Mouse (Mus musculus): ENCODE data around the gene Nsun7.

Gene Nsun7

GRCm38 (mm10) chr5:66326395-66326794 is 66.7 kb downstream of the Nsun7 start:
- in situ Hi-C loops (cut with MboI; ENCODE audit: unreplicated experiment in 2 of 2): no loop called here

- in situ Hi-C loops (cut with MboI; ENCODE audit: unreplicated experiment in 2 of 2): no loop called here
Measured at GRCm38 (mm10) chr5:66327949-66328726, 68.4 kb downstream of the Nsun7 start.

- in situ Hi-C loops (cut with MboI; ENCODE audit: unreplicated experiment in 2 of 2): no loop called here
Measured at GRCm38 (mm10) chr5:66328766-66329165, 69.1 kb downstream of the Nsun7 start.

DNA sequence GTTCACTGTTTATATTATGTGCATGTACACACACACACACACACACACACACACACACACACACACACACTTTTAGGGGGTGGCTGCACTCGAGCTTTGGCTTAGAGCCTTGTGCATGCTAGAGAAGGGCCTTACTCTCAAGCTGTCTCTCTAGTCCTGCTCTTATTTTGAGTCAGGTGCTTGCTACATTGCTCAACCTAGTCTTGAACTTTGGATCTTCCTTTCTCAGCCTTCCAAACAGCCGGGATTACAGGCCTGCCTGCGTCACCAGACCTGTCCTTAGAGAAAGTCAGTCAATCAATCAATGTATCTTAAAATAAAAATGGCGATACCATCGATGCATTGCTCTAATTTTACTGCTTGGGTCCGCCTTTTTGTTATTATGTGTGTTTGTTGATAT is 71.1 kb downstream of the Nsun7 start:
- in situ Hi-C loops (cut with MboI; ENCODE audit: unreplicated experiment in 2 of 2): no loop called here

GRCm38 (mm10) chr5:66337025-66337968 is 77.6 kb downstream of the Nsun7 start:
- in situ Hi-C loops (cut with MboI; ENCODE audit: unreplicated experiment in 2 of 2): no loop called here

- in situ Hi-C loops (cut with MboI; ENCODE audit: unreplicated experiment in 2 of 2): no loop called here
Measured at GRCm38 (mm10) chr5:66337969-66338345, 78.3 kb downstream of the Nsun7 start.

DNA sequence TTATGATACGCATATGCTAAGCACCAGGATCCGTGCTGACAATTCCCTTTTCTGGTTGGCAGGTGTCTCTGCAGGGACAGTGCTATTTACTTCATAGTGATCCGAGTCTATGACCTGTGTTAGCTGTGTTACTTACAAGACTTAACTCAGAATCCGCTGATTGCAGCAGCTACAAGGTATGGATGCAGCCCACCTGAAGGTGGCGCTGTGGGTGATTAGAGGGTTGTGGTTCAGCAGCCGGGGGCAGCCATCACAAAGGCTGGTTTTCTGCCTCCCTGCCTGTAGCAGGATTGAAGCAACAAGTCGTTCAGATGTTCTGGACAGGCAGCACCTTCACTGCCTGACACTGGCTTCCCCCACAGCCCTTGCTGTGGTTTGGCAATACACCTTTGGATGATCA is 78.9 kb downstream of the Nsun7 start:
- in situ Hi-C loops (cut with MboI; ENCODE audit: unreplicated experiment in 2 of 2): no loop called here

DNA sequence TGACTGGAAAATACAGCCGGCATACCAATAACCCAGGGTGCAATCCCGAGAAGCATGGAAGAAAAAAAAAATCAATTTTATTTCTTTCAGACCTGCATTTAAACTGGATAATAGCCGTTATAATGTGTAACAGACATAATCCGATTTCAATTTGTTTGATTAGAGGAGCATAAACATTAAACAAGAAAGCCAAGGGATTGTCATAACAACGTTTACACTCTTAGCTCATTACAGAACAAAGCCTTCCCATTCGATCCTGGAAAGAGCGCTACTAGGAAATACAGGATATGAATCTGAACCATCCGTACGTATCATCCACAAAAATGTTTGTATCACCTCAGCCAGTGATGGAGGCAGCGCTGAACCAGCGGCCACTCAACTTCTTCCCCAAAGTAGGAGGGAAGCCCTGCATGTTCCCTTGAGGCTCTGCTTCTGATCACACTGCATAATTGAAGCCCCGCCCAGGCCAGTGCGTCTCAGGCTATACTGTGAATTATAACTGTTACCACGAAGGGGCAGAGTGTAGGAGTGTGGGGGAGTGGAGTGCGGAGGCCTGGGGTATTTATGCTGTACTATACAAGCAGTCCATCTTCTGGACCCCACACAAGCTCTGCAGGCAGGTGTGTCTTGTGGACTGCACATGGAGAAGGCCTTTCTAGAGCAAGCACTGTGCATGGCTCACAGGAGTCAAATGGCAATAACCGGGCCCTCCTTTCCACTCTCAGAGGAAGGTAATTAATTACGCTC is 80.8 kb downstream of the Nsun7 start:
- in situ Hi-C loops (cut with MboI; ENCODE audit: unreplicated experiment in 2 of 2): no loop called here

- in situ Hi-C loops (cut with MboI; ENCODE audit: unreplicated experiment in 2 of 2): no loop called here
Measured at GRCm38 (mm10) chr5:66341848-66342247, 82.2 kb downstream of the Nsun7 start.

GRCm38 (mm10) chr5:66342285-66342684 is 82.6 kb downstream of the Nsun7 start:
- in situ Hi-C loops (cut with MboI; ENCODE audit: unreplicated experiment in 2 of 2): no loop called here

DNA sequence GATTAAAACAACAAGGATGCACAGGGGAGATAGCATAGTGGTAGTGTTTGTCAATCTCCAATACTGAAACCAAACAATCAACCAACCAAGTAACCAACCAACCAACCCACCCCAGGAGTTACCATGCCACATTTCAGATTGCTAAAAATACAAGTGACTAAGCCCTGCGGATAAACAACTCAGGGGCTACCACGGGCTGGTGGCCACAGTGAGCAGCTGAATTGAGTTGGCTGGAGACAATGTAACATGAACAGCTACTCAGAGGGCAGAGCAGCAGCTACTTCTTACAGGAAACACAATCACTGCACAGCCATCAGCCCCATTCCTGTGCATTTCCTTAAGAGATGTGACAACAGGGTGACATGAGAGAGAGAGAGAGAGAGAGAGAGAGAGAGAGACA is 84.5 kb downstream of the Nsun7 start:
- in situ Hi-C loops (cut with MboI; ENCODE audit: unreplicated experiment in 2 of 2): no loop called here

DNA sequence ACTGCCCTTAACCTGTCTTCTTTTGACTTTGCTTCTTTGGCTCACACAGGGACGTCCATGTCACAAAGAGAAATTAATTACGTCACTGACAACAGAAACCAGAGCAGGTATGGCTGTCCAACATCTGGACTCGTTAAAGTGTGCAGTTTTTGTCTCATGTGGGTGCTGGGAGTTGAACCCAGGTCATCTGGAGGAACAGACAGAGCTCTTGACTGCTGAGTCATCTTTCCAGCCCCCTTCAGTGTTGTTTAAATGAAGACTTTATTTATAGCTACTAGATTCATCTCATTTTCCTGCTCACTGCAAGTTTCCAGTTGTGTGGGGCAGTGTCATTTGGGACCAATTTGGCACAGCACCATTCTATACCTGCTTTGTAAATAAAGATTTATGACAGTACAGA is 85.4 kb downstream of the Nsun7 start:
- in situ Hi-C loops (cut with MboI; ENCODE audit: unreplicated experiment in 2 of 2): no loop called here

DNA sequence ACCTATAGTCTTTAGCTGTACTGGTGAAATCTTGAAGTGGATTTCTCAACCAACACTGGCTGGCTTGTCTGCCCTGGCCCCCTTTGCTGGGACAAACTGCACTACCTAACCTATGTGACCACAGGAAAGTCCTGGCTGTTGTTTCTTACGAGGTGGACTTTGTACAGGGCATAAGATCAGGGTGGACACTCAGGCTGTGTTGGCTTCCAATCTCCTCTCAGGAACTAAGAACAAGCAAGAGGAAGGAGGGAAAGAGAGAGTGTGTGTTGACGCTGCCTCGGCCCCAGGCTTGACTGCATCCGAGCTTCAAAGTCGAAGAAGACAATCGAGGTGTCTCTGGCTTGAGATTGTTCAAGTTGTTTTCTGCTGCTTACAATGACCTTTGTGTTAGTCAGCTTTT is 87.1 kb downstream of the Nsun7 start:
- in situ Hi-C loops (cut with MboI; ENCODE audit: unreplicated experiment in 2 of 2): no loop called here

Measured in v-Abl transformed pro-B cells (cell line).